Mouse (Mus musculus): Measurements from ENCODE around the gene Lin52.

Lin52 gene

DNA sequence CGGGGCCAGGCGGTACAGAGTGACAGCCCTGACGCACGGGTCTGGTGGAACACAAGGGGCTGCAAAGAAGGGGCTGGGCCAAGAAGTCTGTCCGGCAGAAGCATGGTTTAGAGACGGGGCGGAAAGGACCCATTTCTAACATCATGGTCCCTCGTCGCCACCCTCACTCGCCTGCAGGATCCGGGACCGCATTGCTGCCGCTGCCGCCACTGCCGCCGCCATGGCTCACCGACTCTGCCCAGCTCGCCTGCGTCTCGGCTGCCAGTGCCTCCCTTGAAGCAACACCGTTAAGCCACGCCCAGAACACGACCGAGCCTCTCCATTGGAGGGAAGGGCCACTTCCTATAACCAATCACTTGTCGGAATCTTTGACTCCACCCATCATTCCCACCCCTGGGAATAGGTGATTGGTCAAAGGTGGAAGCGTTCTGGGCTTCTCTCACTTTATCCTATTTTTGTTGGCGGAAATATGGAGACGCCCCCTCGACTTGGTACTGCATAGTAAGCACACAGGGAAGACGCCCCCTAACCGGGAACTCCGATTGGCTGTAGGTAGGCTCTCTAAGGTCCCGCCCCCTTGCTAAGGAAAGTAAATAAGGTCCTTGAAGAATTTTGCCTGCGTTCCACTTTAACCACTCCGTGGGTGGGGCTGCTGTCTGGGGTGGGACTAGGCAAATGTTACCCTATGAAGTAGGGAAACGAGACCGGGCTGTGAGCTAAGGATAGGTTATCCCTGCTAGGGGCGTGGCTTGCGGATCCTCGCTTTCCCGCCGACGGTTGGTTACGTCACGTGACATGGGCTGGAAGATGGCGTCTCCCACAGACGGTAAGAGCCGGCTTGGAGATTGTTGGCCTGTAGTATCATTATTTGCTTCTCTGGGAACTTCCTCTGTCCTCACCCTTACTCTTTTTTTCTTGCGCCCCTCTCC is at the start of gene Lin52, which contains the start of gene Aldh6a1:
Gene Lin52 (plus strand): TSS at position 705 of the 929 bp plus-strand sequence.
Gene Aldh6a1 (minus strand): TSS at position 287 of the 929 bp plus-strand sequence.
- no peak for TF ChIP-seq GATA4 (IDR thresholded peaks at IDR 0.05; ENCODE audit: insufficient replicate concordance, low read length)

- TF ChIP-seq GATA4 (IDR thresholded peaks at IDR 0.05; ENCODE audit: insufficient replicate concordance, low read length): no peak
Measured at GRCm38 (mm10) chr12:84402923-84403322, 48.3 kb upstream of the Lin52 start.

DNA sequence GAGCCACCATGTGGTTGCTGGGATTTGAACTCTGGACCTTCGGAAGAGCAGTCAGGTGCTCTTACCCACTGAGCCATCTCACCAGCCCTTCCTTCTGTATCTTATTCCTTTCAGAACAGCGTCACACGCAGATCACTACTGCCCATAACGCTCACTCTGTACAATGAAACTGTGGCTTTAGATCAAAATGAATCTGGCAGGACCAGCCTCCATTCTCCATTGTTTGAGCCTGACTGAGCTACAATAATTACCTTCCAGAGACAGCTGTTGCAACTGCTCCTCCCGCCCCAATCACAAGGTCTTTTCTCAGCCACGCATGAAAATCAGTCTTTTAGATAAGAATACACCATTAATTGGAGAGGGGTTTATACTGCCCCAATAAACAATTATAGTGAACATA is 46.7 kb upstream of the Lin52 start:
- no peak for TF ChIP-seq GATA4 (IDR thresholded peaks at IDR 0.05; ENCODE audit: insufficient replicate concordance, low read length)

GRCm38 (mm10) chr12:84407259-84407658 is 44.0 kb upstream of the Lin52 start:
- TF ChIP-seq GATA4 (IDR thresholded peaks at IDR 0.05; ENCODE audit: insufficient replicate concordance, low read length): no peak

GRCm38 (mm10) chr12:84407874-84408818 is 43.1 kb upstream of the Lin52 start:
- no peak for TF ChIP-seq GATA4 (IDR thresholded peaks at IDR 0.05; ENCODE audit: insufficient replicate concordance, low read length)

GRCm38 (mm10) chr12:84408819-84409507 is 42.3 kb upstream of the Lin52 start, which contains the start of the genes Entpd5 and Bbof1:
Entpd5 (minus strand) TSS chr12:84409029.
Bbof1 (plus strand) TSS chr12:84409071.
- no peak for TF ChIP-seq GATA4 (IDR thresholded peaks at IDR 0.05; ENCODE audit: insufficient replicate concordance, low read length)

DNA sequence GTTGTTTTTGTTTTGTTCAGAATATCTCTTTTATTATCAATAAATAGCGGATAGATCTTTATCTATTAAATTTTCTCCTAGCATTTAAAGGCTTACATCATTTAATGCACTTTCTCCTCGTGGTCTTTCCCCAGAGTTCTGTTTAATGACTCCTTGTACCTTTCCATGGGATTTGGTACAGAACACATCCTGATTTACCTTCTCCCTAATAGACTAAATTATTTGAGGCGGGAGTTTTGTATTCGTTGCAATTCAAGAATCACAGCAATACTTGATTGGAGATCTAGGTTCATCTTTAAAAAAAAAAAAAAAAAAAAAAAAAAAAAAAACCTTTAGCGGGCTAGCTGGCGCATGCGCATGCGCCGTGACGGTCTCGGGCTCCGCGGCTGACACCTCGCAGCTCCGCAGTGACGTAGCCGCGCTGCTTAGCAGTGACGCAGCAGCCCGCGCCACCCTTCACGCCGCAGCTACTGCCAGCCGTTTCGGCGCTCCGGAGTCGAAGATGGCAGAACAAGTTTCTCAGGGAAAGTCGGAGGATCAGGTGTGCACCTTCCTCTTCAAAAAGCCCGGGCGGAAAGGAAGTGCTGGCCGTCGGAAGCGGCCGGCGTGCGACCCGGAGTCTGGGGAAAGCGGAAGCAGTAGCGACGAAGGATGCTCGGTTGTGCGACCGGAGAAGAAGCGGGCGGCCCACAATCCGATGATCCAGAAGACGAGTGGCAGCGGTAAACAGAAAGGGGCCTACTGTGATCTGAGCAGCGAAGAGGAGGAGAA is 34.2 kb upstream of the Lin52 start, which contains the start of gene Rnf113a2:
Gene Rnf113a2 (plus strand): TSS at position 363 of the 771 bp plus-strand sequence.
- no peak for TF ChIP-seq GATA4 (IDR thresholded peaks at IDR 0.05; ENCODE audit: insufficient replicate concordance, low read length)

DNA sequence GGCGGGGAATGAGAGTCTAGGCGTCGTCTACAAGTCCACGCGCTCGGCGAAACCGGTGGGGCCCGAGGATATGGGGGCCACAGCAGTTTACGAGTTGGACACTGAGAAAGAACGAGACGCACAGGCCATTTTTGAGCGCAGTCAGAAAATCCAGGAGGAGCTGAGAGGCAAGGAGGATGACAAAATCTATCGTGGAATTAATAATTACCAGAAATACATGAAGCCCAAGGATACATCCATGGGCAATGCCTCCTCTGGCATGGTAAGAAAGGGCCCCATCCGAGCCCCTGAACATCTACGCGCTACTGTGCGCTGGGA is 33.7 kb upstream of the Lin52 start:
- TF ChIP-seq GATA4 (IDR thresholded peaks at IDR 0.05; ENCODE audit: insufficient replicate concordance, low read length): no peak

DNA sequence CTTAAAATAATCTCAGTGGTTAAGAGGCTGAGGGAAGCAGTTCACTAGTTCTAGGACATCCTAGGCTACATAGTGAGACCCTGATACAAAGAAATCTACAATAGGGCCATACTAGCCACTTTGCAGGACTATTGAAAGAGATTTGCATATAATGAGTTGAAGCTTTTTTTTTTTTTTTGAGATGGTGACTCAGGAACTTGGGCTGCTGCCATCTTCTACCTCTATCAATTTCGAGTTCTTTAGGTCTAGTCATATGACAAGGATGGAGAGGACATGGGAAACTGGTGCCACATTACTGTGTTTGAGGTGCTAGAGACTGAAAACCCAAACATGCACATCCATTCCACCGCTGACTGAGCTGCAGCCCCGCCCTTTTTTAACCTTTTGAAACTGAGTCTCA is 27.2 kb upstream of the Lin52 start:
- TF ChIP-seq GATA4 (IDR thresholded peaks at IDR 0.05; ENCODE audit: insufficient replicate concordance, low read length): no peak

DNA sequence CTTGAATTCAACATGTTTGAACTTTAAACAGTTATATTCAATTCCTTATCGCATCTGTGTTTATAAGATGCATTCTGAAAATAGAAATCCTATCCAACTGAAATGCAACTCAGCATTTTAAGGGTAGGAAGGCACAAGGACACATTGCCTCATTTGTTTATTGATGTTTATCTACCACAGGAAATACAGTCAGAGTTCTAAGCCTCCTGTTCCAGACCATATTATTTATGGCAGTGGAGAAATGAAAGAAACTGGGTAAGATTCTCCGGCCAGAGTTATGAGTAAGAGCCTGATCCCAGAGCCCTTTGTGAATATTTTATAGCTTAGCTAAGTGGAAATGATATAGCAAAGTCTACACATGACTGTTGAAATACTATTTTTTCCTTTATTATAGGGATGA is 21.4 kb upstream of the Lin52 start:
- TF ChIP-seq GATA4 (IDR thresholded peaks at IDR 0.05; ENCODE audit: insufficient replicate concordance, low read length): no peak

- no peak for TF ChIP-seq GATA4 (IDR thresholded peaks at IDR 0.05; ENCODE audit: insufficient replicate concordance, low read length)
Measured at GRCm38 (mm10) chr12:84438697-84439096, 12.5 kb upstream of the Lin52 start.

- TF ChIP-seq GATA4 (IDR thresholded peaks at IDR 0.05; ENCODE audit: insufficient replicate concordance, low read length): no peak
Measured at GRCm38 (mm10) chr12:84442526-84442925, 8.7 kb upstream of the Lin52 start.

DNA sequence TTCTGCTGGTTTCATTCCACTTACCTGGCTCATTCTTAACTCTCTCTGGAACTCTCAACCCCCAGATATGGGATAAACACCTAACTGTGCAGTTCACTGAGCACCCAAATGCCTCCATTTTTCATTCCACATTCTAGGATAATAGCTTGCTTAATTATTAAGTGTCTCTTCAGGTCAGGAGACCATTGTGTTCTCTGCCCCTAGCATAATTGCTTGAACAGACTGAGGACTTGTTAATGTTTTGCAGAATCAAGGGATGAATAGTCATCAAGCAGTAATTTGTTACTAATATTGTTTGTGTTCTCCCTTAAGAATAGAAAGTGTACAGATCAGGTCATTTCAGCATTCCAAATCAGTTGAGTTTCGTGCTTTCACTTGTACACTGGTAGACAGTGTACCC is 3.8 kb upstream of the Lin52 start:
- no peak for TF ChIP-seq GATA4 (IDR thresholded peaks at IDR 0.05; ENCODE audit: insufficient replicate concordance, low read length)

DNA sequence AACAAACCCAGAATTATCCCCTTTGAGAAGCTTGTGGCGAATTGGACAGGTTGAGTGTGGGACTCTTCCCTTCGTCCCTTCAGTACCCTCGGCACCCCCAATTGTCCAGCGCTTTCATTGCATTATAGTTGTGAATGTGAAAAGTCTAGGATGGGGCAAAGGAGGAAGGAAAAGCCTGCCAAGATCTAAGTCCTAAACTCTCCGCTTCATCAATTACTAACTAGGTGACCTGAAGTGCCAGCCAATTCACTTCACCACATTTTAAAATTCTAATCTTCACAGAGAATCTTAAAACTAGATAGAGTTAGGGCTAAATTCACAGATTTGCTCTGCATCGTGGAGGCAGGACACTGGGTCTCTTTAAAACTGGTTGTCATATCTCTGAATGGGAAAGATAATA is 3.0 kb upstream of the Lin52 start:
- no peak for TF ChIP-seq GATA4 (IDR thresholded peaks at IDR 0.05; ENCODE audit: insufficient replicate concordance, low read length)

Data from liver, adult (tissue).